In genomic region chr12:81873345-81873744, GRCm38 (mm10) we compare ENCODE assay signal across 25 mouse cellular contexts. TPM values are rescaled to one million over a fixed set of nuclear protein-coding genes. Genes with fewer than 3 reads are reported as not detected.
DNase-seq lines count a peak whose midpoint lies in the region; ATAC-seq and TF ChIP-seq lines count a peak whose summit lies in the region.
"Had no signal": no experiment of that assay in that cellular context is flagged by ENCODE, and none has a peak within 500 bp of the region (broad histone marks: within the 10 kb centered on the region; RNA-seq: fewer than 3 reads in every experiment).

No protein-coding gene starts in this region.

- H3K79me2 ChIP-seq in CH12.LX (replicated peaks; ENCODE audit: control insufficient read depth, extremely low read depth, insufficient read depth, poor library complexity, severe bottlenecking): peaks cover 88% of the 10 kb centered on the region

- no peak for TF ChIP-seq POLR2A in CH12.LX (IDR thresholded peaks at IDR 0.05; ENCODE audit: low read depth, low read length)

- 0 out of 2 replicates have a peak overlapping the region, but pooled peaks have one; percentile 23 for H3K27ac ChIP-seq in hindbrain, embryonic 14.5 days
- no peak overlapping the region for H3K27ac ChIP-seq in hindbrain, embryonic 10.5 days
- H3K27ac ChIP-seq in midbrain, postnatal 0 days (ENCODE audit: low read depth, low read length): no peak overlapping the region
- H3K27ac ChIP-seq in midbrain, embryonic 15.5 days: no peak overlapping the region
- peak overlapping the region; percentile 62 for H3K27ac ChIP-seq in CH12.LX (ENCODE audit: insufficient read depth, low read depth)
- 0 out of 2 replicates have a peak overlapping the region, but pooled peaks have one; percentile 28 for H3K27ac ChIP-seq in neural tube, embryonic 15.5 days (replicated peaks)
- H3K27ac ChIP-seq: embryonic facial prominence, embryonic 12.5 days; embryonic facial prominence, embryonic 15.5 days; gastrocnemius, adult 2 months; heart, embryonic 15.5 days had no signal

- H3K27me3 ChIP-seq in hindbrain, embryonic 14.5 days (ENCODE audit: control insufficient read depth, insufficient read depth, low read length): no peaks in the 10 kb centered on the region
- H3K27me3 ChIP-seq in hindbrain, embryonic 10.5 days (ENCODE audit: insufficient read depth, poor library complexity, severe bottlenecking): no peaks in the 10 kb centered on the region
- no peaks in the 10 kb centered on the region for H3K27me3 ChIP-seq in midbrain, postnatal 0 days (ENCODE audit: insufficient read depth, low read length)
- no peaks in the 10 kb centered on the region for H3K27me3 ChIP-seq in midbrain, embryonic 15.5 days (replicated peaks)
- no peaks in the 10 kb centered on the region for H3K27me3 ChIP-seq in CH12.LX (replicated peaks)
- no peaks in the 10 kb centered on the region for H3K27me3 ChIP-seq in neural tube, embryonic 15.5 days (replicated peaks)
- H3K27me3 ChIP-seq: embryonic facial prominence, embryonic 12.5 days; embryonic facial prominence, embryonic 15.5 days; heart, embryonic 12.5 days; heart, embryonic 15.5 days had no signal

- no peak for TF ChIP-seq CTCF in midbrain, postnatal 0 days (IDR thresholded peaks at IDR 0.05)
- TF ChIP-seq CTCF in CH12.LX (conservative IDR thresholded peaks at IDR 0.05 in 1 of 2, IDR thresholded peaks at IDR 0.05 in 1 of 2; ENCODE audit: low read depth in 2 of 2, low read length in 2 of 2): no peak

- no peak overlapping the region for H3K4me2 ChIP-seq in hindbrain, embryonic 14.5 days (replicated peaks)
- no peak overlapping the region for H3K4me2 ChIP-seq in midbrain, postnatal 0 days (ENCODE audit: low read depth, low read length, poor library complexity, severe bottlenecking)
- no peak overlapping the region for H3K4me2 ChIP-seq in midbrain, embryonic 15.5 days
- peak overlapping the region; percentile 84 for H3K4me2 ChIP-seq in CH12.LX (ENCODE audit: insufficient read depth, low read depth, poor library complexity, severe bottlenecking)
- no peak overlapping the region for H3K4me2 ChIP-seq in neural tube, embryonic 15.5 days
- H3K4me2 ChIP-seq: embryonic facial prominence, embryonic 12.5 days; embryonic facial prominence, embryonic 15.5 days; heart, embryonic 12.5 days; heart, embryonic 15.5 days had no signal

- intact Hi-C loops in left cerebral cortex, postnatal 14 days (cut with DNase I): no loop called here

- ATAC-seq in hindbrain, embryonic 14.5 days (ENCODE audit: low FRiP score): peak; percentile 53
- ATAC-seq in midbrain, postnatal 0 days (ENCODE audit: low FRiP score): no peak
- no peak for ATAC-seq in midbrain, embryonic 15.5 days (replicated peaks)
- peak; percentile 72; the same call in 1 of the 2 replicates for ATAC-seq in neural tube, embryonic 15.5 days (ENCODE audit: low FRiP score)
- ATAC-seq: forebrain, embryonic 14.5 days; forebrain, postnatal 0 days had no signal

- no peak for DNase-seq in hindbrain, embryonic 14.5 days (ENCODE audit: low spot score)
- DNase-seq in hindbrain, embryonic 10.5 days (ENCODE audit: low spot score): no peak
- peak; percentile 28 for DNase-seq in midbrain, postnatal 0 days (ENCODE audit: low spot score)
- no peak for DNase-seq in CH12.LX (ENCODE audit: extremely low read depth)
- DNase-seq in left cerebral cortex, postnatal 14 days (ENCODE audit: low spot score in 2 of 2): no peak
- DNase-seq: adrenal gland, adult 2 months; adrenal gland, postnatal 14 days; B cell, adult 2 months; cerebellum, adult 11 months; cerebellum, adult 2 months; cerebellum, adult 9-11 months; cerebellum, postnatal 25 days; forebrain, postnatal 0 days; gastrocnemius, adult 2 months; gastrocnemius, postnatal 25 days; heart, adult 18-20 months; heart, postnatal 10 days; heart, postnatal 36 days had no signal

- TF ChIP-seq RAD21 in CH12.LX (IDR thresholded peaks at IDR 0.05; ENCODE audit: low read depth, low read length): no peak

- H3K9me3 ChIP-seq in hindbrain, embryonic 14.5 days (ENCODE audit: control insufficient read depth, low read length): no peaks in the 10 kb centered on the region
- peaks cover 7% of the 10 kb centered on the region; the same call in 1 of the 2 replicates for H3K9me3 ChIP-seq in hindbrain, embryonic 10.5 days
- no peaks in the 10 kb centered on the region for H3K9me3 ChIP-seq in midbrain, postnatal 0 days (ENCODE audit: low read length)
- no peaks in the 10 kb centered on the region for H3K9me3 ChIP-seq in midbrain, embryonic 15.5 days
- H3K9me3 ChIP-seq in CH12.LX (replicated peaks; ENCODE audit: low read length): peaks cover 4% of the 10 kb centered on the region
- no peaks in the 10 kb centered on the region for H3K9me3 ChIP-seq in neural tube, embryonic 15.5 days (replicated peaks)
- H3K9me3 ChIP-seq: embryonic facial prominence, embryonic 12.5 days; embryonic facial prominence, embryonic 15.5 days; heart, embryonic 15.5 days had no signal

- no peak for TF ChIP-seq EP300 in CH12.LX (IDR thresholded peaks at IDR 0.05; ENCODE audit: low read length)

- no peak overlapping the region for H3K9ac ChIP-seq in hindbrain, embryonic 14.5 days
- no peak overlapping the region for H3K9ac ChIP-seq in midbrain, postnatal 0 days (replicated peaks; ENCODE audit: low read length, poor library complexity, severe bottlenecking)
- no peak overlapping the region for H3K9ac ChIP-seq in midbrain, embryonic 15.5 days
- no peak overlapping the region for H3K9ac ChIP-seq in CH12.LX (ENCODE audit: insufficient read depth, low read depth)
- no peak overlapping the region for H3K9ac ChIP-seq in neural tube, embryonic 15.5 days (replicated peaks)
- H3K9ac ChIP-seq: embryonic facial prominence, embryonic 12.5 days; embryonic facial prominence, embryonic 15.5 days; forebrain, postnatal 0 days; heart, embryonic 12.5 days; heart, embryonic 15.5 days had no signal

- dilution Hi-C loops in CH12.LX (cut with MboI; ENCODE audit: extremely low pct_ligation_motif_present, extremely low pct_unique_long_range_greater_than_20kb, low sequenced_read_pairs): no loop called here

- 40% methylated on average over 4 of the region's 4 CpGs for WGBS in hindbrain, embryonic 14.5 days
- WGBS in hindbrain, embryonic 10.5 days: 74% methylated on average over 4 of the region's 4 CpGs
- 48% methylated on average over 4 of the region's 4 CpGs for WGBS in midbrain, postnatal 0 days
- 54% methylated on average over 4 of the region's 4 CpGs for WGBS in midbrain, embryonic 15.5 days
- 30% methylated on average over 4 of the region's 4 CpGs for WGBS in neural tube, embryonic 15.5 days

- H3K4me3 ChIP-seq in hindbrain, embryonic 14.5 days (replicated peaks; ENCODE audit: low read length): no peak overlapping the region
- no peak overlapping the region for H3K4me3 ChIP-seq in hindbrain, embryonic 10.5 days
- no peak overlapping the region for H3K4me3 ChIP-seq in midbrain, postnatal 0 days (ENCODE audit: low read depth, low read length)
- no peak overlapping the region for H3K4me3 ChIP-seq in midbrain, embryonic 15.5 days
- H3K4me3 ChIP-seq in CH12.LX (replicated peaks in 1 of 3; ENCODE audit: low read depth in 2 of 3, low read length in 2 of 3, poor library complexity in 1 of 3): no peak overlapping the region
- H3K4me3 ChIP-seq in neural tube, embryonic 15.5 days (replicated peaks): no peak overlapping the region
- H3K4me3 ChIP-seq: embryonic facial prominence, embryonic 12.5 days; embryonic facial prominence, embryonic 15.5 days; gastrocnemius, adult 2 months; heart, embryonic 12.5 days; heart, embryonic 15.5 days had no signal

- in situ Hi-C loops in CH12.LX (cut with MboI; ENCODE audit: low pct_ligation_motif_present, low pct_unique_long_range_greater_than_20kb, low sequenced_read_pairs): no loop called here

- peaks cover 9% of the 10 kb centered on the region for H3K4me1 ChIP-seq in hindbrain, embryonic 14.5 days (replicated peaks; ENCODE audit: control insufficient read depth, insufficient read depth, low read length)
- peaks cover 13% of the 10 kb centered on the region; the same call in 1 of the 2 replicates for H3K4me1 ChIP-seq in hindbrain, embryonic 10.5 days (replicated peaks)
- no peaks in the 10 kb centered on the region for H3K4me1 ChIP-seq in midbrain, postnatal 0 days (ENCODE audit: insufficient read depth, low read length)
- peaks cover 21% of the 10 kb centered on the region for H3K4me1 ChIP-seq in midbrain, embryonic 15.5 days
- H3K4me1 ChIP-seq in CH12.LX (ENCODE audit: control insufficient read depth in 1 of 2, insufficient read depth in 2 of 2): peaks cover 20 to 76% of the 10 kb centered on the region in 2 experiments; a peak in 3 of 4 replicates
- H3K4me1 ChIP-seq in neural tube, embryonic 15.5 days: peaks cover 34% of the 10 kb centered on the region

- no peaks in the 10 kb centered on the region for H3K36me3 ChIP-seq in hindbrain, embryonic 14.5 days (replicated peaks; ENCODE audit: control insufficient read depth, insufficient read depth)
- H3K36me3 ChIP-seq in hindbrain, embryonic 10.5 days: 0 out of 2 replicates have a peak, but pooled peaks cover 3% of the 10 kb centered on the region
- no peaks in the 10 kb centered on the region for H3K36me3 ChIP-seq in midbrain, postnatal 0 days (ENCODE audit: insufficient read depth, low read length)
- H3K36me3 ChIP-seq in midbrain, embryonic 15.5 days (replicated peaks): no peaks in the 10 kb centered on the region
- peaks cover 0 to 37% of the 10 kb centered on the region in 2 experiments for H3K36me3 ChIP-seq in CH12.LX (replicated peaks in 1 of 2; ENCODE audit: control insufficient read depth in 1 of 2, insufficient read depth in 1 of 2, low read length in 1 of 2)
- H3K36me3 ChIP-seq in neural tube, embryonic 15.5 days: no peaks in the 10 kb centered on the region
- H3K36me3 ChIP-seq: embryonic facial prominence, embryonic 12.5 days; embryonic facial prominence, embryonic 15.5 days; heart, embryonic 15.5 days had no signal

TF ChIP-seq in CH12.LX, 34 proteins besides CTCF, POLR2A, EP300 and RAD21 (continues in another document):
- TF ChIP-seq ZKSCAN1 (IDR thresholded peaks at IDR 0.05; ENCODE audit: borderline replicate concordance, low read depth, low read length): no peak
- TF ChIP-seq CHD1 (IDR thresholded peaks at IDR 0.05; ENCODE audit: low read depth, low read length): no peak
- TF ChIP-seq MXI1 (IDR thresholded peaks at IDR 0.05; ENCODE audit: low read depth, low read length): no peak
- TF ChIP-seq JUND (conservative IDR thresholded peaks at IDR 0.05; ENCODE audit: low read depth, low read length): no peak

RNA-seq across cellular contexts. Expression of gene Pcnx, which starts 13.5 kb away (rescaled TPM):
- 14.2 and 19.9 TPM in 2 replicates for polyA plus RNA-seq in hindbrain, embryonic 14.5 days (2014; fragmentation: Nextera tagmentation; extraction: Ambion mirVana)
- 8.9 and 9.0 TPM in 2 replicates for polyA plus RNA-seq in hindbrain, embryonic 10.5 days (2016; fragmentation: Nextera tagmentation; extraction: Ambion mirVana)
- 46.6 TPM in 2 replicates for total RNA-seq in midbrain, postnatal 0 days (2014; rRNA removed)
- polyA plus RNA-seq in midbrain, postnatal 0 days (2015; fragmentation: Nextera tagmentation; extraction: Ambion mirVana): 4.8 and 8.2 TPM in 2 replicates
- 9.3 and 12.2 TPM in 2 replicates for polyA plus RNA-seq in midbrain, embryonic 15.5 days (2015; fragmentation: Nextera tagmentation; extraction: Ambion mirVana)
- 45.3 and 68.2 TPM in 2 replicates for total RNA-seq in CH12.LX (2012; rRNA removed)
- 16.2 and 16.4 TPM in 2 replicates for total RNA-seq in CH12.LX (2014; rRNA removed)
- 78.7 and 89.1 TPM in 2 replicates for polyA plus RNA-seq in CH12.LX (2012; ENCODE audit: insufficient read length, low read depth)
- polyA plus RNA-seq in neural tube, embryonic 15.5 days (2015; fragmentation: Nextera tagmentation; extraction: Ambion mirVana): 7.3 and 9.6 TPM in 2 replicates
- 100 to 1,000 TPM; 103 to 119 TPM for total RNA-seq in left cerebral cortex, postnatal 14 days (2021)

Comparison
In these comparisons a context has a peak if more than half of its experiments do, and no peak if none do; other contexts are left out.
1. H3K27ac ChIP-seq: peak in hindbrain, embryonic 14.5 days (single experiment), CH12.LX (single experiment) and neural tube, embryonic 15.5 days (single experiment); none in hindbrain, embryonic 10.5 days (single experiment), midbrain, postnatal 0 days (single experiment) and midbrain, embryonic 15.5 days (single experiment).
2. ATAC-seq: peak in hindbrain, embryonic 14.5 days (single experiment) and neural tube, embryonic 15.5 days (single experiment); none in midbrain, postnatal 0 days (single experiment) and midbrain, embryonic 15.5 days (single experiment).